Mouse (Mus musculus): ENCODE results near the gene Ccdc115.
A peak's percentile ranks its signal among the peaks of the same experiment; 100 is the strongest.

The Ccdc115 gene

DNA sequence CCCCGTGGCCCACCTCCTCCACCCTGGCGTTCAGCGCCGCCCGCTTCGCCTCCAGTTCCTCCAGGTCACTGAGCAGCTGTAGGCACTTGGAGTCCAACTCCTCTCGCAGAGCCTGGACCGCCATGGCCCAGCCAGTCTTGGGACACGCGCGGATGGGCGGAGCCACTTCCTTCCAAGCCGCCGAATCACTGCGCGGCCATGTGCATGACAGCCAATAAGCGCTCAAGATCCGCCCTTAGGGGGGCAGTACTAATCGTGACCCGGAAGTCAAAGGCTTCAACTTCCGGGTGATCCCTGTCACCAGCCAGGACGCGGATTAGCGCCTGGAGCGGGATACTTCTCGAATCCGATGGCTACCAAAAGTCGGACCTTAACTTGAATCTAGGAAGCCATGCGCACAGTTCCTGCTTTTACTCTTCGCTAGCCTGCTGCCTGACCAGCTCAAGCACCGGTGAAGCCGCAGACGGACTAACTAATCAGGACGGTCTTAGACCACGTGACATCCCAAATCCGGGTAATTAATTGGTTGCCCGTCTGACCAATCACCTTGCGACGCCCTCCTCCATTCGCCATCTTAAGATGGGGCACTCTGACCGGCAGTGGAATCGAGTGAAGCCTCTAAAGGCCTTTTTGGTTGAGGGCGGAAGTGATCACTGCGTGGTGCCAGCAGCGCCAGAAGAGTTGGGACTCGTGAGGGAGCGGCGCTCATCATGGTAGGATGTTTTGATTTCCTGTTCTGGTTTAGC, at the start of gene Ccdc115, which contains the start of gene Imp4:
Gene Ccdc115, minus strand, starts transcription at position 458 of the 746 bp plus-strand sequence.
Gene Imp4, plus strand, starts transcription at position 637 of the 746 bp plus-strand sequence.
- Histone ChIP-seq H3K36me3 (ENCODE audit: insufficient read depth, low read length) (peaks cover 46% of the 10 kb centered on the region), H3K4me1 (replicated peaks; ENCODE audit: low read depth, low read length) (peaks cover 34% of the 10 kb centered on the region), H3K4me3 (replicated peaks; ENCODE audit: low read length) (peak within 1 kb of the TSS; percentile 96), H3K9me3 (ENCODE audit: low read length) (no peaks in the 10 kb centered on the region), H3K27me3 (ENCODE audit: insufficient read depth, low read length) (no peaks in the 10 kb centered on the region)
- no peak for TF ChIP-seq POU5F1 (IDR thresholded peaks at IDR 0.05; ENCODE audit: borderline replicate concordance, low read length)
- TF ChIP-seq CTCF (conservative IDR thresholded peaks at IDR 0.05; ENCODE audit: low read length), result no peak

DNA sequence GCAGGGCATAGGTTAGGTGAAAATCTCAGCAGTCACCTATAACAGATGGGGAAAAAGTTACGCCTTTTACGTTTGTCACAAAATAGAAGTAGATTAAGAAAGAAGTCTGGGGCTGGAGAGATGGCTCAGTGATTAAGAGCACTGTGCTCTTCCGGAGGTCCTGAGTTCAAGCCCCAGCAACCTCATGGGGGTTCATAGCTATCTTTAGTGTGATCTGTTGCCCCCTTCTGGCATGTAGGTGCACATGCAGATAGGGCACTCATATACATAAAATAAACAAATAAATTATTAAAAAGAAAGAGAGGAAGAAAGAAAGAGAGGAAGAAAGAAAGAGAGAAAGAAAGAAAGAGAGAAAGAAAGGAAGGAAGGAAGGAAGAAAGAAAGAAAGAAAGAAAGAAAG, 47.9 kb upstream of the Ccdc115 start:
- peaks cover 10% of the 10 kb centered on the region for H3K27me3 ChIP-seq (ENCODE audit: insufficient read depth, low read length)
- TF ChIP-seq CTCF (conservative IDR thresholded peaks at IDR 0.05; ENCODE audit: low read length) (peak; percentile 22), POU5F1 (IDR thresholded peaks at IDR 0.05; ENCODE audit: borderline replicate concordance, low read length) (no peak)

DNA sequence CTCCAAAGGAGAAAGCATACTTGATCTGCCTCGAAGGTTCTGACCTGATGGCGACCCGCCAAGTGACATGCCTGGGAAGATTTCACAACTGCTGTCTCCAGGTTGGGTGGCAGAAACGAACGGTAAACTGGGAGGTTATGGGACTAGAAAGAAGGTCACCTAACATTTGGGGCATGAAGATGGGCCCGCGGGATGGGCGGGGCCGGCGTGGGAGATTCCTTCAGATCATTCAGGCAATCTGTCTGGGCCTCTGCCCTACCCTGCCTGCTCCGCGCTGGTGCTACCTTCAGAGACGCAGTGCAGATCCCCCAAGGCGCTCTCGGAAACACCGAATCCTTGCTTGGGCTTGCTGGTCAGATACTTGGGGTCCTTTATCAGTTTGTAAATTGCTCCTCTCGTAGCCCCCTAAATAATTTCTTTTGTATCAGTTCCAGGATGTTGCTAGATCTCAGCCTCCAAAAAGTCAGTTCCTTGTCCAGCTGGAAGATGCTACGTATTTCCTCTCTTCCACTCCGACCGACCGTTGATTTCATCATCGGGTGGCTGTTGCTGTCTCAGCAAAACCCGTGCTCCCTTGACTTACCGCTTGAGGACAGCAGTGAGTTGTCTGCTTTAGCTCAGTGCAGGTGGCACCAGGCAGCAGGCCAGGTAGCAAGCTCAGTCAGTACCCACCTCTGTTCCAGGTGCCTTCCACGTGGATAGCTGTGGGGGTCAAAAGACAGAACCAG, 46.2 kb upstream of the Ccdc115 start:
- no peaks in the 10 kb centered on the region for H3K9me3 ChIP-seq (ENCODE audit: low read length)
- peak; percentile 54 for TF ChIP-seq CTCF (conservative IDR thresholded peaks at IDR 0.05; ENCODE audit: low read length)
- no peak for TF ChIP-seq POU5F1 (IDR thresholded peaks at IDR 0.05; ENCODE audit: borderline replicate concordance, low read length)
- no peak for TF ChIP-seq NANOG (IDR thresholded peaks at IDR 0.05; ENCODE audit: borderline replicate concordance, low read length)
- peak overlapping the region; percentile 58 for H3K4me3 ChIP-seq (replicated peaks; ENCODE audit: low read length)
- H3K4me1 ChIP-seq (replicated peaks; ENCODE audit: low read depth, low read length), result peaks cover 10% of the 10 kb centered on the region
- no peaks in the 10 kb centered on the region for H3K36me3 ChIP-seq (ENCODE audit: insufficient read depth, low read length)
- H3K27me3 ChIP-seq (ENCODE audit: insufficient read depth, low read length), result peaks cover 12% of the 10 kb centered on the region

More for the DNA sequence above, 47.9 kb upstream of the Ccdc115 start:
- H3K4me3 ChIP-seq (replicated peaks; ENCODE audit: low read length), result no peak overlapping the region
- H3K9me3 ChIP-seq (ENCODE audit: low read length), result no peaks in the 10 kb centered on the region; the same call in 1 of the 2 replicates
- H3K36me3 ChIP-seq (ENCODE audit: insufficient read depth, low read length), result no peaks in the 10 kb centered on the region
- H3K4me1 ChIP-seq (replicated peaks; ENCODE audit: low read depth, low read length), result peaks cover 10% of the 10 kb centered on the region

DNA sequence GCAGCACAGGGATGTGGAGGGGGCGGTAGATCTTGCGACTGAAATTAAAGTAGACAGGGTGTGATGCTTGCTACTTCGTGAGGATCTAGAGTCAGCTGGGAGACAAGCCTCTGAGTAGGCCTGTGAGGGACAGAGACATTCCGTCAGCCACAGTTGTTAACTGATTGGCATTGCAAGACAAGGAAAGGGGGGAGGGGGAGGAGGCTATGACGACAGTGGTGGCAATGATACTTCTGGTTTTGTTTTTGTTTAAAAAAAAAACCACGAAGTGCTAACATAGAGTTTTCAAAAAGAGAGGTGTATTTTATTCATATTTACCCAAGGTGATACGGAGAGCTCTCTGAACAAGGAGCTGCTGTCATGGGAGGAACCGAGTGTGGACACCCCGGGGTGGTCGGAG, 45.0 kb upstream of the Ccdc115 start:
- H3K4me3 ChIP-seq (replicated peaks; ENCODE audit: low read length), result no peak overlapping the region
- no peak for TF ChIP-seq NANOG (IDR thresholded peaks at IDR 0.05; ENCODE audit: borderline replicate concordance, low read length)
- no peak for TF ChIP-seq POU5F1 (IDR thresholded peaks at IDR 0.05; ENCODE audit: borderline replicate concordance, low read length)
- no peak for TF ChIP-seq CTCF (conservative IDR thresholded peaks at IDR 0.05; ENCODE audit: low read length)
- peaks cover 10% of the 10 kb centered on the region for H3K4me1 ChIP-seq (replicated peaks; ENCODE audit: low read depth, low read length)
- peaks cover 17% of the 10 kb centered on the region for H3K27me3 ChIP-seq (ENCODE audit: insufficient read depth, low read length)
- no peaks in the 10 kb centered on the region for H3K9me3 ChIP-seq (ENCODE audit: low read length)
- H3K36me3 ChIP-seq (ENCODE audit: insufficient read depth, low read length), result no peaks in the 10 kb centered on the region

DNA sequence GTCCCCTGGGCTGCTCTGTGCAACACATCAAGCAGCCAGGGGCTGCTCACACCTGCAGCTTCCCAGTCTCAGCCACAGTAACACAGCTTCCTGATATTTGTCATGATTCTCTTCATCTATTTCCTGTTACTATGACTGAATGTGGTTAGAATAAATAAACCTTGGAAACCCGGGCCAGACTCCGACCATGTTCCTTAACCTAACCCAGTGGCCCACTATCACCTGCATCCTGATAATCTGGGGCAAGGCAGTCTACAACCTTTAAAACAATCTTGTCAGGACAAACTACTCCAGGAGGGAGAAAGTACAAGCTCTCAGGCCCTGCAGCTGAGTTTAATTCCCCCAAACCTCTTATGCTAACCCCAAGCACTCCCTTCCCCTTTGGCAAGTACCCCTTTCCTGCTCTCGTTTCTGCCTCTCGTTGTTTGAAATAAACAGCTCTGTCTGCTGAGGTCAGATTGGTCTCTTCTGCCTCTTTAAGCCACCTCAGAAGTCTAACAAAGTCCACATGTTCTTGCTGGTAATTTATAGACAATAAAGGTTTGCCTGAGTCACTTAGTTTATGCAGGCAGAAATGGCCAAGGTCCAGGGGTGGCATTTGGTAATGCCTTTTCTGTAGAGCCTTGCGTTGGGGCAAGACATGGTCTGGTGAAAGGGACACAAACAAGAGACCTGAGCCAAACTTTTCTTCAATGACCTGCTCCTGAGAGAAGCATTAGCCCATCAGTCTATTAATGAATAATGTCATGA, 42.6 kb upstream of the Ccdc115 start:
- Histone ChIP-seq H3K9me3 (ENCODE audit: low read length) (no peaks in the 10 kb centered on the region), H3K27me3 (ENCODE audit: insufficient read depth, low read length) (peaks cover 22% of the 10 kb centered on the region), H3K36me3 (ENCODE audit: insufficient read depth, low read length) (no peaks in the 10 kb centered on the region), H3K4me3 (replicated peaks; ENCODE audit: low read length) (no peak overlapping the region), H3K4me1 (replicated peaks; ENCODE audit: low read depth, low read length) (peaks cover 10% of the 10 kb centered on the region)
- TF ChIP-seq POU5F1 (IDR thresholded peaks at IDR 0.05; ENCODE audit: borderline replicate concordance, low read length) (no peak), NANOG (IDR thresholded peaks at IDR 0.05; ENCODE audit: borderline replicate concordance, low read length) (no peak), CTCF (conservative IDR thresholded peaks at IDR 0.05; ENCODE audit: low read length) (no peak)

DNA sequence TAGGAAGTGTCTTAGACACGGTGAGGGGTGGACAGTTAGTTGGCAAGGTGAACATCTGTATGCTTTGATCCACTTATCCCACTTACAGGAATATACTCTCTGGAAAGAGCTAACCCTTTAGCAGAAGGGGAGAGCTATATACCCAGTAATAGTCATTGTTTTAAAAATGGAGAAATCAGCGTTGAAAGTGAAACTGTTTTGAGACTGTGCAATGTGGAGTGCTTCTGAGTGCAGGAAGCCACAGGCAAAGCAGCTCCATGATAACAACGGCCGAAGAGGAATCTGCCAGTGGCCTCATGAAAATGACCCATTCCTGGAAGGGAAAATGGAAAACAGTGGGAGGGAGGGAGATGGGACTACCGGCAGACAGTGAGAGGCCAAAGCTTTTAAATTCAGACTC, 41.3 kb upstream of the Ccdc115 start:
- Histone ChIP-seq H3K4me1 (replicated peaks; ENCODE audit: low read depth, low read length) (peaks cover 8% of the 10 kb centered on the region), H3K27me3 (ENCODE audit: insufficient read depth, low read length) (peaks cover 23% of the 10 kb centered on the region), H3K9me3 (ENCODE audit: low read length) (no peaks in the 10 kb centered on the region), H3K36me3 (ENCODE audit: insufficient read depth, low read length) (no peaks in the 10 kb centered on the region), H3K4me3 (replicated peaks; ENCODE audit: low read length) (no peak overlapping the region)
- TF ChIP-seq CTCF (conservative IDR thresholded peaks at IDR 0.05; ENCODE audit: low read length) (no peak), POU5F1 (IDR thresholded peaks at IDR 0.05; ENCODE audit: borderline replicate concordance, low read length) (no peak), NANOG (IDR thresholded peaks at IDR 0.05; ENCODE audit: borderline replicate concordance, low read length) (no peak)

DNA sequence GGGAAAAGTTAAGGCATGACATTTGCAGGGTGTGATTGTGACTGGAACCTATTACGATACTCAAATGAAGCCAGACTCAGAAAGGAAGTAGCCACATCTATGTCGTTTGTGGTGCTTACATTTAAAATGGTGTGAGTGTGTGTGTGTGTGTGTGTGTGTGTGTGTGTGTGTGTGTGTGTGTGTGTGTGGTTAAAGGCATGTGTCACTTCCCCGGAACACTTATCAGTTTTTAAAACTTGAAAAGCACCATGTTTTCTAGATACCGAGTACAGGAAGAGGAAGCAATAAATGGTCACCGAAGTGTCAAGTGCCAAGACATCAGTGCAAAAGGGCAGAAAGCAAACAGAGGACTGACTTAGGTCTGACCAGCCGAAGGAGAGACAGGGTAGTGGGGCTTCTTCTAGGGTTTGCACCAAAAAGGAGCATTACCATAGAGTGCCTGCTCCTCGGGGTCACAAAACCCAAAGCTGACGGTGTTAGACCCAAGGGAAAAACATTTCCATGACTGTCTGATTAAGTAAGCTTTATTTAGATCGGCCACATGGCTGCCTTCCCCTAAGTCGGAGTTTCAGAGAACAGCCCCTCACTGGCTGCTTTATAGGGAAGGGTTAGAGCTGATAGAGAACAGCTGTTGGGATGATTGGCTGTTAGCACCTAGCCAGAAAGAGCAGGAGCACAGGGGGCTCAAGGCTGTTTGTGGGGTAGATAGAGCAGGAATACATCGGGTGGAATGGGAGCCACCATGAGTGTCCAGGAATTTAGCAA, 39.6 kb upstream of the Ccdc115 start:
- TF ChIP-seq NANOG (IDR thresholded peaks at IDR 0.05; ENCODE audit: borderline replicate concordance, low read length) (no peak), CTCF (conservative IDR thresholded peaks at IDR 0.05; ENCODE audit: low read length) (no peak), POU5F1 (IDR thresholded peaks at IDR 0.05; ENCODE audit: borderline replicate concordance, low read length) (no peak)
- Histone ChIP-seq H3K9me3 (ENCODE audit: low read length) (no peaks in the 10 kb centered on the region), H3K4me1 (replicated peaks; ENCODE audit: low read depth, low read length) (no peaks in the 10 kb centered on the region), H3K36me3 (ENCODE audit: insufficient read depth, low read length) (no peaks in the 10 kb centered on the region), H3K27me3 (ENCODE audit: insufficient read depth, low read length) (peaks cover 29% of the 10 kb centered on the region), H3K4me3 (replicated peaks; ENCODE audit: low read length) (no peak overlapping the region)

All from E14TG2a.4 (cell line).